Mouse (Mus musculus): ENCODE results near the gene Col6a3. TPM values are rescaled to one million over a fixed set of nuclear protein-coding genes. Genes with fewer than 3 reads are reported as not detected.

The Col6a3 gene
- polyA plus RNA-seq, 1 experiment from 2014 or later, result 43.1 TPM

GRCm38 (mm10) chr1:90740216-90741170 is 103.3 kb downstream of the Col6a3 start:
- no peak overlapping the region for H3K9ac ChIP-seq (replicated peaks; ENCODE audit: low read length)
- peaks cover 20% of the 10 kb centered on the region for H3K4me1 ChIP-seq (ENCODE audit: insufficient read depth, low read length)
- no peaks in the 10 kb centered on the region for H3K36me3 ChIP-seq (ENCODE audit: insufficient read depth, low read length)
- no peaks in the 10 kb centered on the region for H3K9me3 ChIP-seq (ENCODE audit: low read length)
- H3K27me3 ChIP-seq (ENCODE audit: insufficient read depth, low read length), result no peaks in the 10 kb centered on the region
- no peak overlapping the region for H3K4me3 ChIP-seq (ENCODE audit: low read length)
- ATAC-seq (ENCODE audit: low FRiP score, low TSS enrichment), result no peak
- H3K4me2 ChIP-seq (replicated peaks; ENCODE audit: low read depth, low read length), result no peak overlapping the region
- 82% methylated on average over 11 of the region's 11 CpGs for WGBS
- no peak overlapping the region for H3K27ac ChIP-seq (ENCODE audit: low read length)

GRCm38 (mm10) chr1:90738913-90739312 is 104.9 kb downstream of the Col6a3 start:
- 95% methylated on average over 2 of the region's 2 CpGs for WGBS
- H3K27ac ChIP-seq (ENCODE audit: low read length), result no peak overlapping the region
- H3K4me3 ChIP-seq (ENCODE audit: low read length), result no peak overlapping the region
- H3K9me3 ChIP-seq (ENCODE audit: low read length), result no peaks in the 10 kb centered on the region
- peaks cover 15% of the 10 kb centered on the region for H3K4me1 ChIP-seq (ENCODE audit: insufficient read depth, low read length)
- no peak overlapping the region for H3K4me2 ChIP-seq (replicated peaks; ENCODE audit: low read depth, low read length)
- H3K36me3 ChIP-seq (ENCODE audit: insufficient read depth, low read length), result no peaks in the 10 kb centered on the region
- no peak for ATAC-seq (ENCODE audit: low FRiP score, low TSS enrichment)
- H3K9ac ChIP-seq (replicated peaks; ENCODE audit: low read length), result no peak overlapping the region
- H3K27me3 ChIP-seq (ENCODE audit: insufficient read depth, low read length), result no peaks in the 10 kb centered on the region

GRCm38 (mm10) chr1:90729466-90729865 is 114.3 kb downstream of the Col6a3 start:
- Histone ChIP-seq H3K9ac (replicated peaks; ENCODE audit: low read length) (no peak overlapping the region), H3K27me3 (ENCODE audit: insufficient read depth, low read length) (no peaks in the 10 kb centered on the region), H3K4me3 (ENCODE audit: low read length) (no peak overlapping the region), H3K9me3 (ENCODE audit: low read length) (no peaks in the 10 kb centered on the region), H3K27ac (ENCODE audit: low read length) (no peak overlapping the region), H3K4me2 (replicated peaks; ENCODE audit: low read depth, low read length) (no peak overlapping the region), H3K36me3 (ENCODE audit: insufficient read depth, low read length) (no peaks in the 10 kb centered on the region), H3K4me1 (ENCODE audit: insufficient read depth, low read length) (0 out of 2 replicates have a peak, but pooled peaks cover 6% of the 10 kb centered on the region)
- no peak for ATAC-seq (ENCODE audit: low FRiP score, low TSS enrichment)
- 86% methylated on average over 3 of the region's 3 CpGs for WGBS

GRCm38 (mm10) chr1:90723754-90724153 is 120.0 kb downstream of the Col6a3 start:
- no peak for ATAC-seq (ENCODE audit: low FRiP score, low TSS enrichment)
- no peak overlapping the region for H3K9ac ChIP-seq (replicated peaks; ENCODE audit: low read length)
- no peak overlapping the region for H3K4me3 ChIP-seq (ENCODE audit: low read length)
- no peaks in the 10 kb centered on the region for H3K27me3 ChIP-seq (ENCODE audit: insufficient read depth, low read length)
- no peak overlapping the region for H3K4me2 ChIP-seq (replicated peaks; ENCODE audit: low read depth, low read length)
- H3K27ac ChIP-seq (ENCODE audit: low read length), result no peak overlapping the region
- H3K36me3 ChIP-seq (ENCODE audit: insufficient read depth, low read length), result no peaks in the 10 kb centered on the region
- H3K4me1 ChIP-seq (ENCODE audit: insufficient read depth, low read length), result no peaks in the 10 kb centered on the region
- no peaks in the 10 kb centered on the region for H3K9me3 ChIP-seq (ENCODE audit: low read length)

- H3K9me3 ChIP-seq (ENCODE audit: low read length), result no peaks in the 10 kb centered on the region
- H3K4me1 ChIP-seq (ENCODE audit: insufficient read depth, low read length), result no peaks in the 10 kb centered on the region
- H3K9ac ChIP-seq (replicated peaks; ENCODE audit: low read length), result no peak overlapping the region
- ATAC-seq (ENCODE audit: low FRiP score, low TSS enrichment), result no peak
- no peaks in the 10 kb centered on the region for H3K36me3 ChIP-seq (ENCODE audit: insufficient read depth, low read length)
- H3K27me3 ChIP-seq (ENCODE audit: insufficient read depth, low read length), result no peaks in the 10 kb centered on the region
- no peak overlapping the region for H3K4me2 ChIP-seq (replicated peaks; ENCODE audit: low read depth, low read length)
- H3K4me3 ChIP-seq (ENCODE audit: low read length), result no peak overlapping the region
- no peak overlapping the region for H3K27ac ChIP-seq (ENCODE audit: low read length)
These were observed 120.4 kb downstream of the Col6a3 start for GRCm38 (mm10) chr1:90723325-90723724.

GRCm38 (mm10) chr1:90722021-90722420 is 121.8 kb downstream of the Col6a3 start:
- Histone ChIP-seq H3K4me1 (ENCODE audit: insufficient read depth, low read length) (no peaks in the 10 kb centered on the region), H3K9me3 (ENCODE audit: low read length) (no peaks in the 10 kb centered on the region), H3K4me2 (replicated peaks; ENCODE audit: low read depth, low read length) (no peak overlapping the region), H3K27ac (ENCODE audit: low read length) (no peak overlapping the region), H3K27me3 (ENCODE audit: insufficient read depth, low read length) (no peaks in the 10 kb centered on the region), H3K9ac (replicated peaks; ENCODE audit: low read length) (no peak overlapping the region), H3K36me3 (ENCODE audit: insufficient read depth, low read length) (no peaks in the 10 kb centered on the region), H3K4me3 (ENCODE audit: low read length) (no peak overlapping the region)
- no peak for ATAC-seq (ENCODE audit: low FRiP score, low TSS enrichment)

- Histone ChIP-seq H3K4me1 (ENCODE audit: insufficient read depth, low read length) (no peaks in the 10 kb centered on the region), H3K4me3 (ENCODE audit: low read length) (no peak overlapping the region), H3K4me2 (replicated peaks; ENCODE audit: low read depth, low read length) (no peak overlapping the region), H3K9ac (replicated peaks; ENCODE audit: low read length) (no peak overlapping the region), H3K27ac (ENCODE audit: low read length) (peak overlapping the region; percentile 59; the same call in 1 of the 2 replicates), H3K36me3 (ENCODE audit: insufficient read depth, low read length) (no peaks in the 10 kb centered on the region), H3K9me3 (ENCODE audit: low read length) (no peaks in the 10 kb centered on the region), H3K27me3 (ENCODE audit: insufficient read depth, low read length) (no peaks in the 10 kb centered on the region)
- 28% methylated on average over 7 of the region's 7 CpGs for WGBS
- ATAC-seq (ENCODE audit: low FRiP score, low TSS enrichment), result no peak
These were observed 123.0 kb downstream of the Col6a3 start for GRCm38 (mm10) chr1:90720610-90721241.

GRCm38 (mm10) chr1:90718826-90719550 is 124.8 kb downstream of the Col6a3 start:
- 0 out of 2 replicates have a peak, but pooled peaks have one; percentile 54 for ATAC-seq (ENCODE audit: low FRiP score, low TSS enrichment)
- WGBS, result 66% methylated on average over 6 of the region's 6 CpGs

GRCm38 (mm10) chr1:90716258-90716657 is 127.5 kb downstream of the Col6a3 start:
- H3K36me3 ChIP-seq (ENCODE audit: insufficient read depth, low read length), result no peaks in the 10 kb centered on the region
- H3K4me2 ChIP-seq (replicated peaks; ENCODE audit: low read depth, low read length), result no peak overlapping the region
- no peaks in the 10 kb centered on the region for H3K27me3 ChIP-seq (ENCODE audit: insufficient read depth, low read length)
- 54% methylated on average over 2 of the region's 2 CpGs for WGBS
- no peak overlapping the region for H3K27ac ChIP-seq (ENCODE audit: low read length)
- no peaks in the 10 kb centered on the region for H3K9me3 ChIP-seq (ENCODE audit: low read length)
- H3K4me1 ChIP-seq (ENCODE audit: insufficient read depth, low read length), result no peaks in the 10 kb centered on the region
- no peak overlapping the region for H3K9ac ChIP-seq (replicated peaks; ENCODE audit: low read length)
- H3K4me3 ChIP-seq (ENCODE audit: low read length), result no peak overlapping the region
- ATAC-seq (ENCODE audit: low FRiP score, low TSS enrichment), result no peak

More at GRCm38 (mm10) chr1:90718826-90719550, 124.8 kb downstream of the Col6a3 start:
- H3K4me2 ChIP-seq (replicated peaks; ENCODE audit: low read depth, low read length), result no peak overlapping the region
- H3K27me3 ChIP-seq (ENCODE audit: insufficient read depth, low read length), result no peaks in the 10 kb centered on the region
- H3K4me3 ChIP-seq (ENCODE audit: low read length), result no peak overlapping the region
- H3K9me3 ChIP-seq (ENCODE audit: low read length), result no peaks in the 10 kb centered on the region
- H3K4me1 ChIP-seq (ENCODE audit: insufficient read depth, low read length), result no peaks in the 10 kb centered on the region
- H3K9ac ChIP-seq (replicated peaks; ENCODE audit: low read length), result no peak overlapping the region
- H3K27ac ChIP-seq (ENCODE audit: low read length), result peak overlapping the region; percentile 68; the same call in 1 of the 2 replicates
- H3K36me3 ChIP-seq (ENCODE audit: insufficient read depth, low read length), result no peaks in the 10 kb centered on the region

Measured in kidney, embryonic 16.5 days (tissue).